Mouse (Mus musculus) MEL-GATA-1-ER (cell line): ENCODE results near the gene Tmem104.

ENCODE experiments used
- DNase-seq: peaks from one replicate; pipeline ENCODE4 v3.0.0-alpha.2; 2012; ENCODE audit warnings: low read depth; ENCODE audit errors: extremely low read depth

Gene Tmem104

GRCm38 (mm10) chr11:115187224-115187639 is at the start of gene Tmem104:
Gene Tmem104 (plus strand): TSS chr11:115187487.
- peak; percentile 90 for DNase-seq

GRCm38 (mm10) chr11:115138597-115139262 is 48.6 kb upstream of the Tmem104 start:
- no peak for DNase-seq

- DNase-seq = no peak
Measured at GRCm38 (mm10) chr11:115141970-115142369, 45.3 kb upstream of the Tmem104 start.

- DNase-seq = no peak
Measured at GRCm38 (mm10) chr11:115147813-115148212, 39.5 kb upstream of the Tmem104 start.

DNA sequence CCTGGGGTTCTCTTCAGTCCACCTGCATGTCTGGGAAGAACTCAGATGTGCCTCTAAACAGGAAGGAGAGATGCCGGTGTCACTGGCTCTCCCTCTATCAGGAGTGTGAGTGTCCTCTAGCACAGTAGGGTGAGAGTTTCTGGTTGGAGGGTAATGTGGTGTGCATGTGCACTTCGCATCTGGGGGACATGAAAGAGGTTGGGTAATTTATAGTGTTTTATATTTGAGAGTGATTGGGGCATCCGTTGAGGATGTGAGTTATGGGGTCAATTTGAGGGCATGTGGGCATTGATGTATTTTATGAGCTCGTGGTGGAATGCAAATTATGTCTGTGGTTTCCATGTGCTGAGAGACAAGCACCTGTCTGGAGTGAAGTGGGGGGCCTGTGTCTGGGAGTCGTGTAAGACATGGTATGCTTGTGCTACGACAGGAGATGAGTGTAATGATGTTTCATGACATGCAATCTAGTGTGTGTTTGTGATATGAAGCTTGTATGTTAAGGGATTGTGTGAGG is 36.5 kb upstream of the Tmem104 start:
- DNase-seq = no peak

- peak; percentile 73 for DNase-seq
Measured at GRCm38 (mm10) chr11:115151755-115152429, 35.4 kb upstream of the Tmem104 start.

DNA sequence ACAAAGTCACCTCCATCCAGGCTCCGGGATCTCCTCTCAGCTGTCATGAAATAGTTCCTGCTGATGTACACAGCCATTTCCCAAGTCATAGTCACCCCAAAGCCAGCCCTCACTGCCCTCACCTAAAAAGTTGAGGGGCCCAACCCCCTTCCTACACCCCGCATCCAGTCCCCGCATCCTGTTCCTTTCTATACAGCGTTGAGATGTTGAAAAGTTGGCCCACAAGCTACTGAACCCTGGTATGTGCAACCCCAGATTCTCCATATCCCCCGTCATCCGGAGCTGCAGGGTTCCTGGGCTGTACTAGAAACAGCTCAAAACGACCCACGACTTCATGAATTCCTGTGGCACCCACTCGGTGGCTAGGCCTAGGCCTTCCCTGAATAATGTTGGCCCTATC is 34.2 kb upstream of the Tmem104 start:
- no peak for DNase-seq

- peak; percentile 86 for DNase-seq
Measured at GRCm38 (mm10) chr11:115153699-115154292, 33.5 kb upstream of the Tmem104 start.

GRCm38 (mm10) chr11:115155053-115155634 is 32.1 kb upstream of the Tmem104 start:
- no peak for DNase-seq

DNA sequence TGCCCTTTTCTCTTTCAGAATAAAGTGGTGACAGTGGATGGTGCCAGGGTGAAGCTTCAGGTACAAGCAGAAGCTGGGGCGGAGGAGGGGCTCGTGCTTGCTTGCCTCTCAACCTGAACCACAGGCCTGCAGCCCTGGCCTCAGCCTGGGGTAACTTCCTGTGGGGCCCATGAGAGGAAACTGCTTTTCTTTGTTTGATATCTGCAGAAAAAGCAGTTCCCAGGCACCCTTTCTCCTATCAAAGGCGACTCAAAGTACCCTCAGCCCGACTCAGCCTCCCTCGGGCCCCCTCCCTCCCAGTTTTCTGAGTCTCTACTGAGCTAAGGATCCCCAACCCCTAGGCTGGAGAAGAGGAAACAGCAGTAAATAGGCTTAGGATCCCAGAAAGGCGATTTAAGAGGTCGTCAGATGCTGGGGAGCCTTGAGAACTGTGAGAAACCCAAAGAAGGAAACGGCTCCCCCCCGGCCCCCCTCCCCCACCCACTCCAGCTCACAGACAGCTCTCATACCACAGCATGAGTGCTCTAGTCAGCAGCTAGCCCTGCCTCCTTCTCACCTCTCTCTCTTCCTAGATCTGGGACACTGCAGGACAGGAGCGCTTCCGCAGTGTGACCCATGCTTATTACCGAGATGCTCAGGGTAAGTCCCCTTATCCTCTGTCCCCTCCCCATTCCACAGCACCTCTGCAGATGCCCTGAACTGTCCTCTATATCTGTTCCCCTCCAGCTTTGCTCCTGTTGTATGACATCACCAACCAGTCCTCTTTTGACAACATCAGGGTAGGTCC is 29.2 kb upstream of the Tmem104 start:
- DNase-seq = no peak

DNA sequence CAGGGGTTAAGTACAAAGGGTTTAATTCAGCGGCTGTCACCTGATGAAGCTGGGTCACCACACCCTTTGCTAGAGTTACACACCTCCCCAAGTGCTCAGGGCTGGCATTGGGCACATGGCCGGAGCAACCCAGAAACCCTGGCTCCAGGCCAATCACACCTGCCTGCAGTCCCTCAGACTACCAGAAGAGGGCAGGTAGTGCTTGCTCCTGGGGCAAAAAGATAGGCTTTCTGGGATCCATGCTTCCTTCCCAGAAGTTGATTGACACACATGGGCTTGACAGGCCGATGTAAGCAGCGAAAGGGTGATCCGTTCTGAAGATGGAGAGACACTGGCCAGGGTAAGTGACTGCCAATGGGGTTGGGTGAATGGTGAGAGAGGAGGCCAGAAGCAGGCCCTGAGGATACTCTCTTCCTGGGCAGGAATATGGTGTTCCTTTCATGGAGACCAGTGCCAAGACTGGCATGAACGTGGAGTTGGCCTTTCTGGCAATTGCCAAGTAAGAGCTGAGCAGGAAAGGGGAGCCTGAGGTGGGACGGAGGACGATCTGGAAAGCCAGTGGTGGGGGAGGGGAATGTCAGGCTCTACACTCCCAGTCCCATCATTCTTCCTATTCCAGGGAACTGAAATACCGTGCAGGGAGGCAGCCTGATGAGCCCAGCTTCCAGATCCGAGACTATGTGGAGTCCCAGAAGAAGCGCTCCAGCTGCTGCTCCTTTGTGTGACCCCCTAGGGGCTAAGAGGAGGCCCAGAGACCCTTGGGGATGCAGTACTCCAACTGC is 27.1 kb upstream of the Tmem104 start:
- no peak for DNase-seq

- no peak for DNase-seq
Measured at GRCm38 (mm10) chr11:115160883-115161577, 26.3 kb upstream of the Tmem104 start.

- peak; percentile 90 for DNase-seq
Measured at GRCm38 (mm10) chr11:115161578-115162204, 25.6 kb upstream of the Tmem104 start.

GRCm38 (mm10) chr11:115162205-115162601 is 25.1 kb upstream of the Tmem104 start:
- DNase-seq = no peak

GRCm38 (mm10) chr11:115162832-115163480 is 24.3 kb upstream of the Tmem104 start, which contains the start of gene Slc9a3r1:
Gene Slc9a3r1 (plus strand): TSS chr11:115163341.
- DNase-seq = peak; percentile 92

- DNase-seq = no peak
Measured at GRCm38 (mm10) chr11:115163568-115164150, 23.6 kb upstream of the Tmem104 start.

DNA sequence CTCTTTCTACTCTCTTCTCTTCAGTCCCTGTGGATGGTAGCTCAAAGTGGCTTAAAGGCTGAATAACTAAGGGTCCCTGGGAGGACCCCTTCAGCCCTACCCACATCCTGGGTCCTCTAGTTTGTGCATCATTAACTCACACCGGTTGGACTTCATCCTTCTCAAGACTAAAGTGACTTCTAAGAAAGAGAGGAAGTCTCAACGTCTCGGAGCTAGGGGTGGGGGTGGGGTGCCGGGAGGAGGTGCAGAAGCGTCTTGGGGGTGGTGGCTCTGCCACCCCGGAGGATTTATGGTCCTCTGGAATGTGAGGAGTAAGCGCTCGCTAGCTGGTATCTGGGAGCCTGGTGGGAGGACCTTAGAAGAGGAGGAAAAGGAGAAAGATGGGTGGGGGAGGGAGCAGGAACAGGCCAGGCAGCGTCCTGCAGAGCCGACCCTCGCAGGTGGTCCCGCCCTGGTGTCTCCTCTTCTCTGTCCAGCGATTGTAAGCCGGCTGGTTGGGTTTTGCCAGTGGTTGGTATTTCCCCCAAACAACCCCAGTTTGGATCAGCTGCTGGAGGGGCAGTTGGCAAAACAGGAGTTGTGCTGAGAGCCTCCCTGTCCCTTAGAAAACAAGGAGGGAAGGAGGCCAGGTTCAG is 22.8 kb upstream of the Tmem104 start:
- no peak for DNase-seq

- no peak for DNase-seq
Measured at GRCm38 (mm10) chr11:115164976-115165374, 22.3 kb upstream of the Tmem104 start.
